Mouse (Mus musculus) cerebellum, postnatal 4 days (tissue): ENCODE results near the gene Ncoa4.
A peak's percentile ranks its signal among the peaks of the same experiment; 100 is the strongest.
"Not testable (repeated sequence)": the region's sequence is repeated elsewhere in the genome, so short reads cannot be mapped to it uniquely, and the experiment has no call there.

Source experiments
- DNase-seq, 2 experiments: peaks; one replicate each; pipeline ENCODE4 v3.0.0; 2022; ENCODE audit warnings: low spot score in 2 of 2, mixed read lengths in 1 of 2

Ncoa4 gene

GRCm38 (mm10) chr14:32160563-32160962 is 898 bp downstream of the Ncoa4 start:
- no peak for DNase-seq

- DNase-seq: no peak
Observed at GRCm38 (mm10) chr14:32161090-32161885, 1.6 kb downstream of the Ncoa4 start.

GRCm38 (mm10) chr14:32162231-32162630 is 2.6 kb downstream of the Ncoa4 start:
- no peak for DNase-seq

GRCm38 (mm10) chr14:32163203-32163888 is 3.7 kb downstream of the Ncoa4 start:
- no peak for DNase-seq

- DNase-seq: no peak
Observed at GRCm38 (mm10) chr14:32164173-32165051, 4.7 kb downstream of the Ncoa4 start.

- DNase-seq: peak; percentile 40 to 48
Observed at GRCm38 (mm10) chr14:32165278-32166061, 5.8 kb downstream of the Ncoa4 start.

GRCm38 (mm10) chr14:32166062-32166441 is 6.4 kb downstream of the Ncoa4 start:
- DNase-seq: no peak

GRCm38 (mm10) chr14:32166840-32167239 is 7.2 kb downstream of the Ncoa4 start:
- DNase-seq: no peak

GRCm38 (mm10) chr14:32167326-32167725 is 7.7 kb downstream of the Ncoa4 start:
- DNase-seq: no peak

GRCm38 (mm10) chr14:32168653-32169231 is 9.1 kb downstream of the Ncoa4 start:
- no peak for DNase-seq

GRCm38 (mm10) chr14:32170137-32170536 is 10.5 kb downstream of the Ncoa4 start:
- DNase-seq: no peak

- DNase-seq: no peak
Observed at GRCm38 (mm10) chr14:32175310-32175709, 15.6 kb downstream of the Ncoa4 start.

- not testable (repeated sequence) for DNase-seq
Observed at GRCm38 (mm10) chr14:32176590-32176989, 16.9 kb downstream of the Ncoa4 start.

GRCm38 (mm10) chr14:32179393-32180195 is 19.9 kb downstream of the Ncoa4 start:
- DNase-seq: no peak

- DNase-seq: no peak
Observed at GRCm38 (mm10) chr14:32180861-32181260, 21.2 kb downstream of the Ncoa4 start.

- DNase-seq: no peak
Observed at GRCm38 (mm10) chr14:32183846-32184245, 24.2 kb downstream of the Ncoa4 start.

- DNase-seq: no peak
Observed at GRCm38 (mm10) chr14:32190627-32191391, 31.1 kb downstream of the Ncoa4 start.

- no peak for DNase-seq
Observed at GRCm38 (mm10) chr14:32191926-32192325, 32.3 kb downstream of the Ncoa4 start.

- peak in 1 of 2 experiments; percentile 26 for DNase-seq
Observed at GRCm38 (mm10) chr14:32192437-32192836, 32.8 kb downstream of the Ncoa4 start.
